Mouse (Mus musculus) hindbrain, embryonic 12.5 days (tissue): ENCODE results near the gene Sarm1. TPM values are rescaled to one million over a fixed set of nuclear protein-coding genes. Genes with fewer than 3 reads are reported as not detected.

ENCODE experiments used
- ATAC-seq: fragments of 200-750 bp; cut with Nextera tagmentation; 2 replicates; pipeline ENCODE4 v1.8.0; 2017; ENCODE audit warnings: moderate TSS enrichment; ENCODE audit not compliant: low FRiP score
- H3K27ac ChIP-seq: fragments of 300-500 bp; sonication (generic); 2 replicates; pipeline ENCODE4 v1.5.1; 2016; ENCODE audit warnings: mild to moderate bottlenecking
- H3K27me3 ChIP-seq: fragments of 300-500 bp; sonication (generic); 2 replicates; pipeline ENCODE4 v1.6.1; 2016; ENCODE audit warnings: mild to moderate bottlenecking
- H3K36me3 ChIP-seq: fragments of 300-500 bp; sonication (generic); 2 replicates; pipeline ENCODE4 v1.6.1; 2016; ENCODE audit warnings: mild to moderate bottlenecking
- H3K4me1 ChIP-seq: fragments of 300-500 bp; sonication (generic); 2 replicates; pipeline ENCODE4 v1.6.1; 2016
- H3K4me2 ChIP-seq: fragments of 300-500 bp; sonication (generic); replicated peaks from 2 replicates; pipeline ENCODE4 v1.6.1; 2016; ENCODE audit warnings: mild to moderate bottlenecking
- H3K4me3 ChIP-seq: fragments of 300-500 bp; sonication (generic); 2 replicates; pipeline ENCODE4 v1.5.1; 2016; ENCODE audit warnings: mild to moderate bottlenecking
- H3K9ac ChIP-seq: fragments of 300-500 bp; sonication (generic); 2 replicates; pipeline ENCODE4 v1.6.1; 2016; ENCODE audit warnings: mild to moderate bottlenecking, moderate library complexity
- H3K9me3 ChIP-seq: fragments of 300-500 bp; sonication (generic); replicated peaks from 2 replicates; pipeline ENCODE4 v1.6.1; 2016; ENCODE audit warnings: mild to moderate bottlenecking
- WGBS: fragments of 180-500 bp; shearing (Covaris S2); methylation state at CpG from one replicate; pipeline ENCODE4 v1.1.7; 2016; 5-methylcytosine and 5-hydroxymethylcytosine counted together
- polyA plus RNA-seq: library from polyadenylated mRNA; unstranded; fragments of >200 nt; fragmentation: Nextera tagmentation; extraction: Ambion mirVana; gene quantifications from 2 replicates; pipeline ENCODE4 v1.2.1, GENCODE M21; 2016

Sarm1 gene
- polyA plus RNA-seq, 1 experiment from 2014 or later: 33.7 TPM

DNA sequence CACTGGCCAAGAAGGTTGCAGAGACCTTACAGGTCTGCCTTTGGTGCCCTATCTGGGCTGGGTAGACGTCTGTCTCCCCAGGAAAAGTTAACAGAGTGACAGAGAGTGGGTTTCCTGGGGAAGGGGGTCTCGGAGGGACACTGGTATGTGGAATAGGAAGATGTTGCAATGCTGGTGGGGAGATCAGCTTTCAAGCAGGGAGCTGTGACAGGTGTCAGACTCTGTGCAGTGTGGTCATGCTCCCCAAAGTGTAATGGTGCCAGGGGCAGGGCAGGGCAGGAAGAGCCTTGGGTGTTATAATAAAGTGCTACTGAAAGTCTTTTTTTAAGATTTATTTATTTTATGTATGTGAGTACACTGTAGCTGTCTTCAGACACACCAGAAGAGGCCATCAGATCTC, 47.2 kb downstream of the Sarm1 start:
- Histone ChIP-seq H3K9me3 (no peaks in the 10 kb centered on the region), H3K4me2 (no peak overlapping the region), H3K27me3 (no peaks in the 10 kb centered on the region), H3K4me3 (no peak overlapping the region), H3K27ac (no peak overlapping the region), H3K4me1 (no peaks in the 10 kb centered on the region), H3K9ac (no peak overlapping the region), H3K36me3 (no peaks in the 10 kb centered on the region)
- no peak for ATAC-seq
- 47% methylated on average over 2 of the region's 2 CpGs for WGBS

DNA sequence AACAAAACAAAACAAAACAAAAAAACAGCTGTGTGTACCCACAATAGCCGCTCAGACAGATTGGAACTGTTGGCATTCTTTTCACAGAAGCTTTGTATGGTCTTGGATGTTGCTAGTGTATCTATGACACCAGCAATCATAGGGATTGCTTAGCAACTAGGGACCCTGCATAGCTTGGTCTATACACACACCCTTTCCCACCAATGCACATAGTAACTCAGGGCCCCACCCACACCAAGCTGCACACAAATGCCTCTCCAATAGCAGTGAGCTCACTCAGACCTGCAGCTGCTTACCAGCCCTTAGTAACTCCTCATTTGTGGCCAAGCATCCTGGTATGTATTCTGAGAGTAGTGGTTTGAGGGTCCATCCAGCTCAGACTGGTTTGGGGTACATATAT, 49.3 kb downstream of the Sarm1 start:
- Histone ChIP-seq H3K4me2 (no peak overlapping the region), H3K27ac (no peak overlapping the region)

DNA sequence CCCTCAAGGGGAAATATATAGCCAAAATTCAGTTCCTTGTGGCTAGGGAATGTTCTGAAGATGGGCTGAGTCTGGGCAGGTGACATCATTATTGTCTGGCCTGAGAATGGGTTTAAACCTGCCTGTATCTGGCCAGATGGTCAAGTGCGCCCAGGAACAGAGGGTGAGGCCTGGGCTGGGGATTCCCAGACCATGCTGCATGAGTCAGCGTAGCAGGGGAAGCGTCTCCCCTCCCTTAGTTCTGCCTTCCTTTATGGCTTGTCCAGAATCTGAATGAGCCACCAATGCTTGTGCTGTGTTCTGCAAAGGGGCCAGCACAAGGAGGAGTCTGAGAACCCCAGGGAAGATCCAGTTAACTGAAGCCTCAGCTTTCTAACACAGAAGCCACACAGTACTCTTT, 50.4 kb downstream of the Sarm1 start:
- Histone ChIP-seq H3K27ac (no peak overlapping the region), H3K4me2 (no peak overlapping the region), H3K4me3 (no peak overlapping the region), H3K36me3 (no peaks in the 10 kb centered on the region), H3K27me3 (no peaks in the 10 kb centered on the region), H3K9ac (no peak overlapping the region), H3K4me1 (no peaks in the 10 kb centered on the region), H3K9me3 (no peaks in the 10 kb centered on the region)
- ATAC-seq: no peak
- 72% methylated on average over 3 of the region's 3 CpGs for WGBS

More for the DNA sequence above, 49.3 kb downstream of the Sarm1 start:
- ATAC-seq: no peak
- no peaks in the 10 kb centered on the region for H3K4me1 ChIP-seq
- H3K9me3 ChIP-seq: no peaks in the 10 kb centered on the region
- WGBS: 92% methylated on average over 1 of the region's 1 CpGs
- no peak overlapping the region for H3K9ac ChIP-seq
- no peak overlapping the region for H3K4me3 ChIP-seq
- no peaks in the 10 kb centered on the region for H3K36me3 ChIP-seq
- H3K27me3 ChIP-seq: no peaks in the 10 kb centered on the region

DNA sequence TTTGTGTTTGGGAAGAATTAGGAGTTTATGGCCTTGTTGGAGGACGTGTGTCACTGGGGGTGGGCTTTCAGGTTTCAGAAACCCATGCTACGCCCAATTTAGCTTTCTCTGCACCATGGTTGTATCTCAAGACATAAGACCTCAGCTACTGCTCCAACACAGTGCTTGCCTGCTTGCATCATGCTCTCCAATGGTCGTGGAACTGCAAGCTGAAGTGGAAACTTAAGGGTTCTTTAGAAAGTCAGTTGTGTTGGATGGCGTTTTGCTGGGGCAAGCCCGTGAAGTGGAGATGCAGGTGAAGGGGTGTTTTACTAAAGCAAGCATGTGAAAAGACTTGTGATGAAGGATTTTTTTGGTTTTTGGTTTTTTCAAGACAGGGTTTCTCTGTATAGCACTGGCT, 54.4 kb downstream of the Sarm1 start:
- H3K27ac ChIP-seq: no peak overlapping the region
- WGBS: 74% methylated on average over 5 of the region's 5 CpGs
- H3K4me1 ChIP-seq: no peaks in the 10 kb centered on the region
- no peaks in the 10 kb centered on the region for H3K9me3 ChIP-seq
- ATAC-seq: no peak
- H3K4me3 ChIP-seq: no peak overlapping the region
- no peak overlapping the region for H3K9ac ChIP-seq
- H3K36me3 ChIP-seq: no peaks in the 10 kb centered on the region
- H3K27me3 ChIP-seq: no peaks in the 10 kb centered on the region
- no peak overlapping the region for H3K4me2 ChIP-seq

DNA sequence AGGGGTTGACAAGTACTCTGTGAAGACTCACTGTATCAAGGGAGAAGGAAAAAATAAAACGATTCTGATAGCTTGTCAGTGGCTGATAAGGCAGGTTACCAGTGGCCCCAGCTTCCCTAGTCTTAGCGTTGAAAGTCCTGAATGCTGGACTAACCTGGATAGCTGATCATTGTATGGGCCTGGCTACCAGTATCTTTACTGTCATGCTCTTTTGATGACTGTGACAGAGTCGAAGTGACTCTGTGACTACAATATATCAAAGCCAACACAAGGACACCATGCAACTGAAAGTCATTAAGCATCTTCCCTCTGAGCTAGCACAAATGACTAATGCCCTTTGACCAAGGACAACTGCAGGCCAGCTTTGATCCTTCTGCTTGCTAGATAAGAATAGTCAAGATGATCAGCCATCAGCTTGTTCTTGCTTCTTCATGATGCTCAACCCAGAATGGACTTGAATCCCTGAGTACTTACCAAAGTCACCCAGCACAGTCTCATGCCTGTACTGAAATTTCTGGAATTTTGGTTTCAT, 59.1 kb downstream of the Sarm1 start:
- peaks cover 8% of the 10 kb centered on the region for H3K4me1 ChIP-seq
- 0 out of 2 replicates have a peak, but pooled peaks cover 3% of the 10 kb centered on the region for H3K27me3 ChIP-seq
- no peak overlapping the region for H3K27ac ChIP-seq
- H3K4me2 ChIP-seq: no peak overlapping the region
- no peak overlapping the region for H3K9ac ChIP-seq
- ATAC-seq: no peak
- no peaks in the 10 kb centered on the region for H3K36me3 ChIP-seq
- 86% methylated on average over 3 of the region's 3 CpGs for WGBS
- no peaks in the 10 kb centered on the region for H3K9me3 ChIP-seq
- H3K4me3 ChIP-seq: no peak overlapping the region

DNA sequence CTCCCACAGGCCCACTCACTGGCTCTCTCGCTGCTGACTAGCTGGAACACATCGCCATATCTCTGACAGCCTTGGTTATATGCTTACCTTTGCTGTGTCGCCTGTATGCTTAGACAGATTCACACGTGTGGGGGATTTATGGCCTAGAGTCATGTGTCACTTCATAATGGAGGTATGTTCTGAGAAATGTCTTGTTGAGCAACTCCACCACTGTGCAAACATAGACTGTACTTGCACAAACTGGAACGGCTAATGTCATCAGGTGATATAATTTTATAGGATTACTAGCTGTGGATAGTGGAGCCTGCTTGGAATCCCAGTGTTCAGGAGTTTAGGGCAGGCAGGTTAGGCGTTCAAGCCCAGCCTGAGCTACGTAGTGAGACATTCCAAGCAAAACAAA, 60.4 kb downstream of the Sarm1 start:
- Histone ChIP-seq H3K9me3 (no peaks in the 10 kb centered on the region), H3K27me3 (0 out of 2 replicates have a peak, but pooled peaks cover 3% of the 10 kb centered on the region), H3K4me1 (peaks cover 8% of the 10 kb centered on the region), H3K9ac (no peak overlapping the region), H3K36me3 (no peaks in the 10 kb centered on the region), H3K4me3 (no peak overlapping the region), H3K27ac (no peak overlapping the region), H3K4me2 (no peak overlapping the region)
- no peak for ATAC-seq
- WGBS: 96% methylated on average over 7 of the region's 7 CpGs

DNA sequence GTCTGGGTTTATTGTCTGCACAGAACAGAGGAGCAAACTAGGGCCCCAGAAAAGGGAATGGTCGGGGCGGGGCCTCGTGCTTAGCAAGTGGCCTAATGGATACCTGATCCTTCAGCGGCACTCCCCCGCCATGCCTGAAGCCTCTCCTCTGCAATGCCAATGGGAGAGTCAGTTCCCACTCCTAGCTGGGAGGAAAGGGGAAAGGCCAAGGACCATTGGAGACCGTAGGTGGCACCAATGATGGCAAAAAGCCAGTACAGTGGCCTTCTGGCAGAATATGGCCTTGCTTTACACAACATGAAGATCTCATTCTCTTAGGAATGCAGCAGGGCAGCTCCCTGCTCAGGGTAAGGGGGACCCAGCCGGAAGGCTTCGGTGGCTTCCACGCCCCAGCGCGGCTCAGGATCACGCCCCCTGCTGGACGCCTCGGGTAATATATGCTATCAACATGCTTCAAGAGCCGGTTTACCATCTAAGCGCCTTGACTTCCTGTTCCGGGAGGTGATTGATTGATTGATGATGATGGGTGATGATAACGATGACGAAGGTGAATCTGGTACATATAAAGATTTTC, 61.7 kb downstream of the Sarm1 start:
- peak overlapping the region; percentile 24; the same call in 1 of the 2 replicates for H3K4me2 ChIP-seq
- 6% methylated on average over 19 of the region's 19 CpGs for WGBS
- no peak for ATAC-seq
- H3K9me3 ChIP-seq: no peaks in the 10 kb centered on the region
- H3K4me3 ChIP-seq: no peak overlapping the region
- H3K4me1 ChIP-seq: peaks cover 8% of the 10 kb centered on the region
- H3K9ac ChIP-seq: no peak overlapping the region
- no peak overlapping the region for H3K27ac ChIP-seq
- 0 out of 2 replicates have a peak, but pooled peaks cover 3% of the 10 kb centered on the region for H3K27me3 ChIP-seq
- no peaks in the 10 kb centered on the region for H3K36me3 ChIP-seq

DNA sequence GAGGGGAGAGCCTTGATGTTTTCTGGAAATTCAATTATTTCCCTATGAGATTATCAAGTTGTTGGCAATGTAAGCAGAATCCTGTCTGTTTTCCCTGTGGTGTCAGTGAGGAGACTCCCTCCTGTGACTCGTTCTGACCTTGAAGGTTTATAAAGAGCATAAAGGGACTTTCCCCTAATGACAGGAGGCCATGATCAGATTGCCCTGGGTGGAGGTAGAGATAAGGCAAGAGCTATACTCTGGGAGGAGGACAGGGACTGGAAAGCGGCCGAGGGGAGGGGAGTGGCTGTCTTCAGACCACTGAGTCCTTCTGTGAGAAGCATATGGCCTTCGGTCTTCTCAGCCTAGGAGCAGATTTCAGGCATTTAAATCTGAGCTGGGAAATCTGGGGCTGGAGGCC, 63.5 kb downstream of the Sarm1 start:
- H3K9me3 ChIP-seq: no peaks in the 10 kb centered on the region
- ATAC-seq: no peak
- H3K9ac ChIP-seq: no peak overlapping the region
- no peak overlapping the region for H3K4me2 ChIP-seq
- H3K36me3 ChIP-seq: no peaks in the 10 kb centered on the region
- 0 out of 2 replicates have a peak, but pooled peaks cover 3% of the 10 kb centered on the region for H3K27me3 ChIP-seq
- H3K4me3 ChIP-seq: no peak overlapping the region
- H3K27ac ChIP-seq: no peak overlapping the region
- H3K4me1 ChIP-seq: peaks cover 8% of the 10 kb centered on the region
- 74% methylated on average over 4 of the region's 4 CpGs for WGBS

DNA sequence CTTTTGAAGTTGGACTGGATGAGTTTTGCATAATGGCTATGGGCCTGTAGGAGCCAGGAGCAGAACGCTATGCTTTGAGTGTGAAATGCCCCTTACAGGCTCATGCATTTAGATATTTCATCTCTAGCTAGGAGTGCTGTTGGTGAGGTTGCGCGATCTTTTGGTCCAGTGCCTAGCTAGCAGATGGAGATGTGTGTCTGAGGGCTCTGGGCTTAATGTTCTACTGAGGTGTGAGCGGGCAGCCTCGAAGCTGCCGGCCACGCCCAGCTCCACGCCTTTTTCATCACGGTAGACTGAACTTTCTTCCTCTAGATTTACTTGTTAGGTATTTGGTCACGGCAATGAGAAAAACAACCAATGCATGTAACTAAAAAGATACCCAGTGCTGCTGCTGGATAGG, 66.4 kb downstream of the Sarm1 start:
- no peaks in the 10 kb centered on the region for H3K36me3 ChIP-seq
- H3K4me3 ChIP-seq: no peak overlapping the region
- H3K4me1 ChIP-seq: peaks cover 8% of the 10 kb centered on the region
- no peaks in the 10 kb centered on the region for H3K9me3 ChIP-seq
- ATAC-seq: no peak
- H3K4me2 ChIP-seq: no peak overlapping the region
- 0 out of 2 replicates have a peak, but pooled peaks cover 3% of the 10 kb centered on the region for H3K27me3 ChIP-seq
- no peak overlapping the region for H3K9ac ChIP-seq
- H3K27ac ChIP-seq: no peak overlapping the region
- WGBS: 88% methylated on average over 10 of the region's 10 CpGs

DNA sequence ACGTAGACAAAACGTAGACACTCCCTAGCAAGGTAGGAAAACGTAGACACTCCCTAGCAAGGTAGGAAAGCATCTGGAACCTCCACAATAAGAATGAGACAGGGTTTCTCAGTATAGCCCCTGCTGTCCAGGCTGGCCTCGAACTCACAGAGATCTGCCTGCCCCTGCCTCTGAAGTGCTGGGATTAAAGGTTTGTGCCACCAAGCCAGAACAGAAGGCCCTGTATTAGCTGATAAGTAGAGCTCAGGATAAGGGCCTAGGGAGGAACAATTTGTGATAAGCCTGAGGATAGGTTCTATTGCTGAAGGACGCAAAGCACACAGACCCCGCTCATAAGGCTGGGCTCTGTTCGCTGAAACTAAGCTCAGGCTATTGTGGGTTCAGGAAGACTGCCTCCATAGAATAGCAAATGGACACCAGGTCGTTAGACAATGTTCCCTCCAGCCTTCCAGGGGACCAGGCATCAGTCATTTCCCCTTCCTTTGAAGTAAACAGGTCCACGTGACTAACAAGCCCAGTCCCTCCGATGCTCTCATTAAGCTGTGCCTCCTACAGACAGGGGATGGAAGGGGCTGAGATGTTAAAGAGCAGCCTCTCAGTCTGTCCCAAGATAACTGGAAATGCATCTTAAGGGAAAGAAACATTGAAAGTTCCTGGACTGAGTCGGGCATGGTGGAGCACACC, 67.2 kb downstream of the Sarm1 start:
- Histone ChIP-seq H3K4me1 (no peaks in the 10 kb centered on the region), H3K27ac (no peak overlapping the region), H3K27me3 (0 out of 2 replicates have a peak, but pooled peaks cover 3% of the 10 kb centered on the region), H3K4me2 (no peak overlapping the region), H3K4me3 (no peak overlapping the region), H3K36me3 (no peaks in the 10 kb centered on the region), H3K9ac (no peak overlapping the region), H3K9me3 (no peaks in the 10 kb centered on the region)
- ATAC-seq: no peak
- WGBS: 56% methylated on average over 11 of the region's 11 CpGs

DNA sequence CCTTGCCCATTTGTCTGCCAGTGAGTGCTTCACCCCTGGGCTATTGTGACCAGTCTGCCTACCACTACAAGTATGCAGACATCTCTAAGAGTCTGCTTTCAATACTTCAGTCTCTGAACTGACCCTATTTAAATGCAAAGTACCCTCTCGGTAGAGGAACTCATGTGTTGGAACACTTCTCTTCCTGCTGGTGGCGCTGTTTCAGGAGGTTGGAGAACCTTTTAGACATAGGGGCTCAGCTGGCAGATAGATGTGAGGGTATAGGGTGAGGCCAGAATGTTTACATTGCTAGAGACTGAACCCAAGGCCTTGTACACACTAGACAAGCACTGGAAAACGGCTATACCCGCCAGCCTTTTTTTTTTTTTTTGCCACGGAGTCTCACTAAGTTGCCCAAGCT, 69.2 kb downstream of the Sarm1 start:
- no peak overlapping the region for H3K27ac ChIP-seq
- H3K9me3 ChIP-seq: no peaks in the 10 kb centered on the region
- no peaks in the 10 kb centered on the region for H3K4me1 ChIP-seq
- no peak for ATAC-seq
- H3K9ac ChIP-seq: no peak overlapping the region
- no peak overlapping the region for H3K4me2 ChIP-seq
- H3K36me3 ChIP-seq: no peaks in the 10 kb centered on the region
- H3K27me3 ChIP-seq: no peaks in the 10 kb centered on the region
- 73% methylated on average over 5 of the region's 5 CpGs for WGBS
- no peak overlapping the region for H3K4me3 ChIP-seq

DNA sequence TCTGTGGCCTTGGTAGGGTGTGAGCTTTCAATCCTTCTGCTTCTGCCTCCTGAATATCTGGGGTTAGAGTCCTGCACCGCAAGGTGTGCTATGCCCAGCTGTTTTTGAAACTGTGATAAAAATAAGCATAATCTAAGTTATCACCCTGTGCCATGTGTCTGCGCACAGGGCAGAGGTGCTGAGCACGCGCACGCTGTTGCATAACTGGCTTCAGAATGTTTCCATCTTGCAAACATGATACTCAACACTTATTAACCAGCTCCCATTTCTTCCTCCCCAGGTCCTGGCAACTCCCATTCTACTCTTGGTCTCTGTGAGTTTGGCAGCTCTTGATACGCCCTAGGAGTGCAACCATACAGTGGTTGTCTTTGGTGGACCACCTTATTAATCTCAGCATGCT, 69.9 kb downstream of the Sarm1 start:
- WGBS: 94% methylated on average over 6 of the region's 6 CpGs
- H3K36me3 ChIP-seq: no peaks in the 10 kb centered on the region

DNA sequence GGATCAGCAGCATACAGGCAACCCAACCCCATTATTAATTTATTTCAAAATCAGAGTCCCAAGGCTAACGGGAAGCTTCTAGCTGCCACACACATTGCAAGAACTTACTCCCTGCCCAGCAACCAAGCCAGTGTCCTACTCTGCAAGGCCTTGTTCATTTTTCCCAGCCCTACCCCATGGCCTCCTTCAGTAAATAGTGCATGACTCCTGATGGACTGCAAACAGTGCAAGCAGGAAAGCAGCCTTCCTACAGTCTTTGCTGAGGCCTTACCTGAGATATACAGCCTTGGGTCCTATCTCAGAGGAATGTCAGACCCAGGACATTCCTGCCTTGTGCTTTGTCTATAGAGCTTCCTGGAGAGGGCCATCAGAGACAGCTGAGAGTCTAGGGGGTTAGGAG, 72.0 kb downstream of the Sarm1 start:
- Histone ChIP-seq H3K9me3 (no peaks in the 10 kb centered on the region), H3K4me2 (no peak overlapping the region), H3K4me3 (no peak overlapping the region), H3K36me3 (no peaks in the 10 kb centered on the region), H3K4me1 (no peaks in the 10 kb centered on the region), H3K27ac (no peak overlapping the region), H3K27me3 (peaks cover 12% of the 10 kb centered on the region), H3K9ac (no peak overlapping the region)
- 100% methylated on average over 1 of the region's 1 CpGs for WGBS
- no peak for ATAC-seq

More for the DNA sequence above, 69.9 kb downstream of the Sarm1 start:
- Histone ChIP-seq H3K4me3 (no peak overlapping the region), H3K9ac (no peak overlapping the region), H3K4me1 (no peaks in the 10 kb centered on the region), H3K27ac (no peak overlapping the region), H3K27me3 (peaks cover 5% of the 10 kb centered on the region; the same call in 1 of the 2 replicates), H3K9me3 (no peaks in the 10 kb centered on the region), H3K4me2 (no peak overlapping the region)
- no peak for ATAC-seq
